Comparison of ENCODE assay signal across 17 mouse cellular contexts in the genomic region with DNA sequence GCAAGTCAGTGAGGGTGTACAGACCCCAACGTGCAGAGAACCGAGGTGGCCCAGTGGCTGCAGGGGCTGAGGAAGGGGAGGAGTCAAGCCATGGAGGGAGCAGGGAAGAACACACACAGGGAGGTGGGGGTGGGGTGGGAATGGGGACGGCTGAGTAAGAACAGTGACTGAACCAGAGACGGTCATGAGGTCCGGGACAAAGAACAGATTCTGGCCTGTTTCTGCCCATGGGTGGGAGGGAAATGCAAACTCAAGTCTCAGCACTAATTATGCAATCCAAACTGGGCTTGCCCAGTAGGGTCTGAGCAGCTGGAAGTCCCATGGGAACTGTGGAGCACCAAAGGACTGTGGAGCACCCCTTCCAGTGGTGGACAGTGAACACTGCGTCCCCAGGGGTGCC. TPM values are rescaled to one million over a fixed set of nuclear protein-coding genes. Genes with fewer than 3 reads are reported as not detected.
DNase-seq lines count a peak whose midpoint lies in the region; ATAC-seq lines count a peak whose summit lies in the region.
"Had no signal": no experiment of that assay in that cellular context is flagged by ENCODE, and none has a peak within 500 bp of the region (broad histone marks: within the 10 kb centered on the region; RNA-seq: fewer than 3 reads in every experiment).

No protein-coding gene starts in this region.

- ATAC-seq in forebrain, embryonic 15.5 days (replicated peaks): no peak
- 0 out of 2 replicates have a peak, but pooled peaks have one; percentile 23 for ATAC-seq in lung, embryonic 16.5 days (ENCODE audit: low read depth)
- ATAC-seq in intestine, embryonic 16.5 days: peak; percentile 10; the same call in 1 of the 2 replicates
- peak; percentile 65 for ATAC-seq in liver, embryonic 15.5 days (ENCODE audit: insufficient read depth)
- ATAC-seq: midbrain, embryonic 15.5 days had no signal

- no peaks in the 10 kb centered on the region for H3K9me3 ChIP-seq in forebrain, embryonic 10.5 days
- no peaks in the 10 kb centered on the region for H3K9me3 ChIP-seq in forebrain, embryonic 15.5 days
- H3K9me3 ChIP-seq in lung, embryonic 16.5 days (ENCODE audit: control insufficient read depth, low read length): no peaks in the 10 kb centered on the region
- H3K9me3 ChIP-seq in intestine, embryonic 16.5 days (ENCODE audit: control insufficient read depth, low read length): no peaks in the 10 kb centered on the region
- no peaks in the 10 kb centered on the region for H3K9me3 ChIP-seq in liver, embryonic 15.5 days (replicated peaks)
- H3K9me3 ChIP-seq: G1E; heart, embryonic 10.5 days; hindbrain, embryonic 15.5 days; midbrain, embryonic 15.5 days; neural tube, embryonic 13.5 days had no signal

- no peak overlapping the region for H3K4me3 ChIP-seq in forebrain, embryonic 10.5 days
- no peak overlapping the region for H3K4me3 ChIP-seq in forebrain, embryonic 15.5 days
- H3K4me3 ChIP-seq in lung, embryonic 16.5 days (ENCODE audit: low read length): no peak overlapping the region
- no peak overlapping the region for H3K4me3 ChIP-seq in intestine, embryonic 16.5 days (ENCODE audit: low read length)
- H3K4me3 ChIP-seq in liver, embryonic 15.5 days (replicated peaks): no peak overlapping the region
- H3K4me3 ChIP-seq: heart, embryonic 10.5 days; hindbrain, embryonic 15.5 days; layer of hippocampus, adult 2 months; midbrain, embryonic 15.5 days; neural tube, embryonic 13.5 days had no signal

- H3K27me3 ChIP-seq in forebrain, embryonic 10.5 days (ENCODE audit: poor library complexity, severe bottlenecking): peaks cover 49% of the 10 kb centered on the region
- H3K27me3 ChIP-seq in forebrain, embryonic 15.5 days: no peaks in the 10 kb centered on the region
- H3K27me3 ChIP-seq in lung, embryonic 16.5 days (ENCODE audit: control insufficient read depth, insufficient read depth, low read depth, low read length): no peaks in the 10 kb centered on the region; the same call in 1 of the 2 replicates
- no peaks in the 10 kb centered on the region for H3K27me3 ChIP-seq in intestine, embryonic 16.5 days (replicated peaks; ENCODE audit: control insufficient read depth, insufficient read depth, low read length)
- H3K27me3 ChIP-seq in liver, embryonic 15.5 days: peaks cover 12% of the 10 kb centered on the region
- H3K27me3 ChIP-seq: midbrain, embryonic 15.5 days; neural tube, embryonic 13.5 days had no signal

- no peak for DNase-seq in forebrain, embryonic 10.5 days (ENCODE audit: extremely low spot score, low spot score)
- DNase-seq in lung, adult 18-20 months: no peak
- no peak for DNase-seq in cerebellum, adult 11-12 months
- no peak for DNase-seq in adrenal gland, adult 2 months
- DNase-seq: cerebellum, adult 18-20 months; right cerebral cortex, adult 18-20 months had no signal

- no peak overlapping the region for H3K9ac ChIP-seq in forebrain, embryonic 15.5 days (replicated peaks)
- H3K9ac ChIP-seq in lung, embryonic 16.5 days (ENCODE audit: low read length): no peak overlapping the region
- H3K9ac ChIP-seq in intestine, embryonic 16.5 days (ENCODE audit: low read depth, low read length): no peak overlapping the region
- H3K9ac ChIP-seq in liver, embryonic 15.5 days: no peak overlapping the region
- H3K9ac ChIP-seq: hindbrain, embryonic 15.5 days; midbrain, embryonic 15.5 days; neural tube, embryonic 13.5 days had no signal

- H3K4me2 ChIP-seq in forebrain, embryonic 15.5 days (replicated peaks): no peak overlapping the region
- H3K4me2 ChIP-seq in lung, embryonic 16.5 days (ENCODE audit: low read depth, low read length): no peak overlapping the region
- no peak overlapping the region for H3K4me2 ChIP-seq in intestine, embryonic 16.5 days (ENCODE audit: low read depth, low read length)
- no peak overlapping the region for H3K4me2 ChIP-seq in liver, embryonic 15.5 days
- H3K4me2 ChIP-seq: hindbrain, embryonic 15.5 days; midbrain, embryonic 15.5 days; neural tube, embryonic 13.5 days had no signal

- H3K4me1 ChIP-seq in forebrain, embryonic 10.5 days: peaks cover 10% of the 10 kb centered on the region
- no peaks in the 10 kb centered on the region for H3K4me1 ChIP-seq in forebrain, embryonic 15.5 days
- no peaks in the 10 kb centered on the region for H3K4me1 ChIP-seq in lung, embryonic 16.5 days (replicated peaks; ENCODE audit: control insufficient read depth, insufficient read depth, low read length)
- 0 out of 2 replicates have a peak, but pooled peaks cover 5% of the 10 kb centered on the region for H3K4me1 ChIP-seq in intestine, embryonic 16.5 days (ENCODE audit: control insufficient read depth, insufficient read depth, low read length)
- 0 out of 2 replicates have a peak, but pooled peaks cover 5% of the 10 kb centered on the region for H3K4me1 ChIP-seq in liver, embryonic 15.5 days (replicated peaks)
- H3K4me1 ChIP-seq: hindbrain, embryonic 15.5 days; midbrain, embryonic 15.5 days had no signal

- peak overlapping the region; percentile 48; the same call in 1 of the 2 replicates for H3K27ac ChIP-seq in forebrain, embryonic 10.5 days
- H3K27ac ChIP-seq in forebrain, embryonic 15.5 days (replicated peaks): no peak overlapping the region
- H3K27ac ChIP-seq in lung, embryonic 16.5 days (ENCODE audit: low read length): no peak overlapping the region
- no peak overlapping the region for H3K27ac ChIP-seq in intestine, embryonic 16.5 days (ENCODE audit: low read length)
- no peak overlapping the region for H3K27ac ChIP-seq in liver, embryonic 15.5 days (replicated peaks)
- H3K27ac ChIP-seq: heart, embryonic 10.5 days; hindbrain, embryonic 15.5 days; layer of hippocampus, adult 2 months; midbrain, embryonic 15.5 days; neural tube, embryonic 13.5 days had no signal

- 15% methylated on average over 6 of the region's 6 CpGs for WGBS in forebrain, embryonic 10.5 days
- WGBS in forebrain, embryonic 15.5 days: 6% methylated on average over 6 of the region's 6 CpGs
- WGBS in lung, embryonic 16.5 days: 9% methylated on average over 6 of the region's 6 CpGs
- WGBS in intestine, embryonic 16.5 days: 11% methylated on average over 6 of the region's 6 CpGs
- WGBS in liver, embryonic 15.5 days (ENCODE audit: insufficient replicate concordance): 15% methylated on average over 6 of the region's 6 CpGs

- H3K36me3 ChIP-seq in forebrain, embryonic 10.5 days (replicated peaks): no peaks in the 10 kb centered on the region
- H3K36me3 ChIP-seq in forebrain, embryonic 15.5 days: no peaks in the 10 kb centered on the region
- H3K36me3 ChIP-seq in lung, embryonic 16.5 days (ENCODE audit: control insufficient read depth, insufficient read depth, low read length): no peaks in the 10 kb centered on the region
- H3K36me3 ChIP-seq in intestine, embryonic 16.5 days (ENCODE audit: control insufficient read depth, insufficient read depth, low read length): no peaks in the 10 kb centered on the region
- no peaks in the 10 kb centered on the region for H3K36me3 ChIP-seq in liver, embryonic 15.5 days (replicated peaks)
- H3K36me3 ChIP-seq: G1E; heart, embryonic 10.5 days; hindbrain, embryonic 15.5 days; midbrain, embryonic 15.5 days; neural tube, embryonic 13.5 days had no signal

RNA-seq across cellular contexts. Expression of gene Slc22a18, which starts 9.0 kb away (rescaled TPM):
- 0.43 TPM in 2 replicates for polyA plus RNA-seq in forebrain, embryonic 10.5 days (2016; fragmentation: Nextera tagmentation; extraction: Ambion mirVana)
- 0.29 and 0.68 TPM in 2 replicates for polyA plus RNA-seq in forebrain, embryonic 15.5 days (2015; fragmentation: Nextera tagmentation; extraction: Ambion mirVana)
- 3.5 and 5.4 TPM in 2 replicates for polyA plus RNA-seq in lung, embryonic 16.5 days (2015; fragmentation: Nextera tagmentation; extraction: Ambion mirVana)
- polyA plus RNA-seq in intestine, embryonic 16.5 days (2015; fragmentation: Nextera tagmentation; extraction: Ambion mirVana): 18.2 and 22.7 TPM in 2 replicates
- polyA plus RNA-seq in liver, embryonic 15.5 days (2015; fragmentation: Nextera tagmentation; extraction: Ambion mirVana): 12.9 and 16.3 TPM in 2 replicates
- 1 to 10 TPM; 1.5 to 4.1 TPM for total RNA-seq in adrenal gland, adult 2 months (2021)
- polyA plus RNA-seq in adrenal gland, adult 2 months (2012; rRNA removed): 13.3 and 17.5 TPM in 2 replicates

RNA-seq across cellular contexts. Expression of gene Phlda2, which starts 20.4 kb away (rescaled TPM):
- polyA plus RNA-seq in forebrain, embryonic 10.5 days (2016; fragmentation: Nextera tagmentation; extraction: Ambion mirVana): 0.96 and 1.4 TPM in 2 replicates
- 0.26 and 0.47 TPM in 2 replicates for polyA plus RNA-seq in forebrain, embryonic 15.5 days (2015; fragmentation: Nextera tagmentation; extraction: Ambion mirVana)
- 5.4 and 6.2 TPM in 2 replicates for polyA plus RNA-seq in lung, embryonic 16.5 days (2015; fragmentation: Nextera tagmentation; extraction: Ambion mirVana)
- 11.7 and 16.1 TPM in 2 replicates for polyA plus RNA-seq in intestine, embryonic 16.5 days (2015; fragmentation: Nextera tagmentation; extraction: Ambion mirVana)
- 22.6 and 27.0 TPM in 2 replicates for polyA plus RNA-seq in liver, embryonic 15.5 days (2015; fragmentation: Nextera tagmentation; extraction: Ambion mirVana)
- under 1 TPM; 0.40 to 0.55 TPM for total RNA-seq in adrenal gland, adult 2 months (2021)
- 3.5 and 4.2 TPM in 2 replicates for polyA plus RNA-seq in adrenal gland, adult 2 months (2012; rRNA removed)
- total RNA-seq: layer of hippocampus, adult 2 months; left cerebral cortex, postnatal 10 days had no signal

RNA-seq across cellular contexts. Expression of gene Cdkn1c, which starts 21.7 kb away (rescaled TPM):
- 194 and 230 TPM in 2 replicates for polyA plus RNA-seq in forebrain, embryonic 10.5 days (2016; fragmentation: Nextera tagmentation; extraction: Ambion mirVana)
- 139 and 142 TPM in 2 replicates for polyA plus RNA-seq in forebrain, embryonic 15.5 days (2015; fragmentation: Nextera tagmentation; extraction: Ambion mirVana)
- polyA plus RNA-seq in lung, embryonic 16.5 days (2015; fragmentation: Nextera tagmentation; extraction: Ambion mirVana): 434 and 478 TPM in 2 replicates
- polyA plus RNA-seq in intestine, embryonic 16.5 days (2015; fragmentation: Nextera tagmentation; extraction: Ambion mirVana): 522 and 653 TPM in 2 replicates
- 182 and 216 TPM in 2 replicates for polyA plus RNA-seq in liver, embryonic 15.5 days (2015; fragmentation: Nextera tagmentation; extraction: Ambion mirVana)
- total RNA-seq in adrenal gland, adult 2 months (2021): 100 to 1,000 TPM; 239 to 672 TPM
- 469 and 597 TPM in 2 replicates for polyA plus RNA-seq in adrenal gland, adult 2 months (2012; rRNA removed)
- total RNA-seq: G1E had no signal
